Mouse (Mus musculus) kidney, adult 8-10 months (tissue): ENCODE data around the gene Atp13a1.

Source experiments
- DNase-seq, 2 experiments: peaks; one replicate each; pipeline ENCODE4 v3.0.0; 2022

Atp13a1 gene

GRCm38 (mm10) chr8:69801796-69802195, 10.8 kb downstream of the Atp13a1 start:
- peak in 1 of 2 experiments; percentile 0 for DNase-seq

GRCm38 (mm10) chr8:69802216-69802615, 11.3 kb downstream of the Atp13a1 start:
- DNase-seq, result peak in 1 of 2 experiments; percentile 0

GRCm38 (mm10) chr8:69803366-69803765, 12.4 kb downstream of the Atp13a1 start:
- DNase-seq, result peak in 1 of 2 experiments; percentile 0

- no peak for DNase-seq
Observed at GRCm38 (mm10) chr8:69804537-69804936, 13.6 kb downstream of the Atp13a1 start.

GRCm38 (mm10) chr8:69805086-69805485, 14.1 kb downstream of the Atp13a1 start:
- peak in 1 of 2 experiments; percentile 1 for DNase-seq

GRCm38 (mm10) chr8:69805491-69805890, 14.5 kb downstream of the Atp13a1 start:
- DNase-seq, result peak in 1 of 2 experiments; percentile 1

- DNase-seq, result no peak
Observed at GRCm38 (mm10) chr8:69807236-69807635, 16.3 kb downstream of the Atp13a1 start.

- peak; percentile 73 to 85 for DNase-seq
Observed at GRCm38 (mm10) chr8:69808094-69808863, 17.3 kb downstream of the Atp13a1 start, which contains the start of gene Gmip. TSS of gene Gmip (plus strand) at chr8:69808679.

- no peak for DNase-seq
Observed at GRCm38 (mm10) chr8:69808864-69809403, 18.0 kb downstream of the Atp13a1 start.

GRCm38 (mm10) chr8:69809820-69810219, 18.9 kb downstream of the Atp13a1 start:
- no peak for DNase-seq

GRCm38 (mm10) chr8:69814881-69815280, 23.9 kb downstream of the Atp13a1 start:
- no peak for DNase-seq

GRCm38 (mm10) chr8:69815396-69815795, 24.4 kb downstream of the Atp13a1 start:
- peak; percentile 47 to 54 for DNase-seq

- peak; percentile 79 to 82 for DNase-seq
Observed at GRCm38 (mm10) chr8:69820466-69820865, 29.5 kb downstream of the Atp13a1 start.

- DNase-seq, result peak in 1 of 2 experiments; percentile 44
Observed at GRCm38 (mm10) chr8:69821971-69822385, 31.0 kb downstream of the Atp13a1 start.

- DNase-seq, result peak; percentile 67 to 80
Observed at GRCm38 (mm10) chr8:69822386-69823191, 31.6 kb downstream of the Atp13a1 start, which contains the start of gene Lpar2. TSS of gene Lpar2 (plus strand) at chr8:69822429.

GRCm38 (mm10) chr8:69826371-69826770, 35.4 kb downstream of the Atp13a1 start:
- peak in 1 of 2 experiments; percentile 57 for DNase-seq

- peak; percentile 72 to 80 for DNase-seq
Observed at GRCm38 (mm10) chr8:69832298-69832853, 41.4 kb downstream of the Atp13a1 start, which contains the start of gene Pbx4. TSS of gene Pbx4 (plus strand) at chr8:69832491.

GRCm38 (mm10) chr8:69837057-69837682, 46.2 kb downstream of the Atp13a1 start:
- DNase-seq, result peak in 1 of 2 experiments; percentile 59

- no peak for DNase-seq
Observed at GRCm38 (mm10) chr8:69847167-69848065, 56.5 kb downstream of the Atp13a1 start.

- no peak for DNase-seq
Observed at GRCm38 (mm10) chr8:69848951-69849350, 58.0 kb downstream of the Atp13a1 start.

GRCm38 (mm10) chr8:69849899-69850298, 58.9 kb downstream of the Atp13a1 start:
- no peak for DNase-seq
